Comparison of ENCODE assay signal across 11 mouse cellular contexts in genomic region chr12:113275934-113276333, GRCm38 (mm10).
DNase-seq lines count a peak whose midpoint lies in the region; ATAC-seq and TF ChIP-seq lines count a peak whose summit lies in the region.
"Had no signal": no experiment of that assay in that cellular context is flagged by ENCODE, and none has a peak within 500 bp of the region (broad histone marks: within the 10 kb centered on the region; RNA-seq: fewer than 3 reads in every experiment).

No protein-coding gene starts in this region.

- H3K4me1 ChIP-seq in kidney, postnatal 0 days (replicated peaks; ENCODE audit: insufficient read depth, low read length) = no peaks in the 10 kb centered on the region
- H3K4me1 ChIP-seq in embryonic facial prominence, embryonic 14.5 days (ENCODE audit: control insufficient read depth, insufficient read depth, low read length) = no peaks in the 10 kb centered on the region
- H3K4me1 ChIP-seq in hindbrain, embryonic 13.5 days (replicated peaks) = no peaks in the 10 kb centered on the region
- H3K4me1 ChIP-seq in liver, embryonic 16.5 days (ENCODE audit: control insufficient read depth, low read depth, low read length) = no peaks in the 10 kb centered on the region
- H3K4me1 ChIP-seq: forebrain, embryonic 15.5 days had no signal

- no peak for TF ChIP-seq CTCF in kidney, postnatal 0 days (IDR thresholded peaks at IDR 0.05; ENCODE audit: low read depth)

- no peak overlapping the region for H3K27ac ChIP-seq in kidney, postnatal 0 days
- H3K27ac ChIP-seq in embryonic facial prominence, embryonic 14.5 days (replicated peaks; ENCODE audit: low read depth, low read length) = no peak overlapping the region
- H3K27ac ChIP-seq in hindbrain, embryonic 13.5 days = no peak overlapping the region
- no peak overlapping the region for H3K27ac ChIP-seq in liver, embryonic 16.5 days (ENCODE audit: low read length)
- H3K27ac ChIP-seq: forebrain, embryonic 15.5 days had no signal

- H3K4me3 ChIP-seq in kidney, postnatal 0 days (replicated peaks; ENCODE audit: low read depth, low read length) = no peak overlapping the region
- H3K4me3 ChIP-seq in embryonic facial prominence, embryonic 14.5 days (ENCODE audit: low read depth, low read length) = no peak overlapping the region
- H3K4me3 ChIP-seq in hindbrain, embryonic 13.5 days = no peak overlapping the region
- no peak overlapping the region for H3K4me3 ChIP-seq in liver, embryonic 16.5 days (ENCODE audit: low read depth, low read length)
- H3K4me3 ChIP-seq: forebrain, embryonic 15.5 days had no signal

- no peak overlapping the region for H3K4me2 ChIP-seq in kidney, postnatal 0 days (ENCODE audit: low read length)
- H3K4me2 ChIP-seq in embryonic facial prominence, embryonic 14.5 days (ENCODE audit: low read depth, low read length) = no peak overlapping the region
- H3K4me2 ChIP-seq in hindbrain, embryonic 13.5 days = no peak overlapping the region
- H3K4me2 ChIP-seq in liver, embryonic 16.5 days (ENCODE audit: low read depth, low read length) = no peak overlapping the region
- H3K4me2 ChIP-seq: forebrain, embryonic 15.5 days had no signal

- H3K9ac ChIP-seq in kidney, postnatal 0 days (ENCODE audit: low read depth, low read length) = no peak overlapping the region
- H3K9ac ChIP-seq in embryonic facial prominence, embryonic 14.5 days (ENCODE audit: low read depth, low read length) = no peak overlapping the region
- H3K9ac ChIP-seq in hindbrain, embryonic 13.5 days = no peak overlapping the region
- no peak overlapping the region for H3K9ac ChIP-seq in liver, embryonic 16.5 days (ENCODE audit: low read depth, low read length)
- H3K9ac ChIP-seq: forebrain, embryonic 15.5 days had no signal

- no peaks in the 10 kb centered on the region for H3K36me3 ChIP-seq in kidney, postnatal 0 days (ENCODE audit: insufficient read depth, low read length)
- H3K36me3 ChIP-seq in embryonic facial prominence, embryonic 14.5 days (ENCODE audit: control insufficient read depth, insufficient read depth, low read length) = no peaks in the 10 kb centered on the region
- no peaks in the 10 kb centered on the region for H3K36me3 ChIP-seq in hindbrain, embryonic 13.5 days
- no peaks in the 10 kb centered on the region for H3K36me3 ChIP-seq in liver, embryonic 16.5 days (ENCODE audit: control insufficient read depth, insufficient read depth)
- H3K36me3 ChIP-seq: forebrain, embryonic 15.5 days had no signal

- 84% methylated on average over 2 of the region's 2 CpGs for WGBS in kidney, postnatal 0 days
- WGBS in embryonic facial prominence, embryonic 14.5 days = 89% methylated on average over 2 of the region's 2 CpGs
- WGBS in hindbrain, embryonic 13.5 days = 87% methylated on average over 2 of the region's 2 CpGs
- 43% methylated on average over 2 of the region's 2 CpGs for WGBS in liver, embryonic 16.5 days (ENCODE audit: insufficient replicate concordance)

- H3K9me3 ChIP-seq in kidney, postnatal 0 days (replicated peaks; ENCODE audit: low read length) = no peaks in the 10 kb centered on the region
- no peaks in the 10 kb centered on the region for H3K9me3 ChIP-seq in embryonic facial prominence, embryonic 14.5 days (ENCODE audit: control insufficient read depth, low read length)
- no peaks in the 10 kb centered on the region for H3K9me3 ChIP-seq in hindbrain, embryonic 13.5 days
- H3K9me3 ChIP-seq in liver, embryonic 16.5 days (replicated peaks; ENCODE audit: control insufficient read depth, low read length) = no peaks in the 10 kb centered on the region
- H3K9me3 ChIP-seq: forebrain, embryonic 15.5 days had no signal

- DNase-seq in kidney, postnatal 0 days (ENCODE audit: low spot score) = no peak
- no peak for DNase-seq in kidney, adult 11 months
- DNase-seq in embryonic facial prominence, embryonic 14.5 days (ENCODE audit: low spot score) = no peak
- DNase-seq in gastrocnemius, postnatal 4 days (ENCODE audit: low spot score in 2 of 2) = no peak
- DNase-seq: lung, postnatal 36 days; right cerebral cortex, postnatal 4 days had no signal

- ATAC-seq in kidney, postnatal 0 days (replicated peaks; ENCODE audit: low FRiP score, low read depth) = peak; percentile 44; the same call in 1 of the 2 replicates
- 0 out of 2 replicates have a peak, but pooled peaks have one; percentile 7 for ATAC-seq in embryonic facial prominence, embryonic 14.5 days (ENCODE audit: low read depth)
- peak; percentile 29; the same call in 1 of the 2 replicates for ATAC-seq in hindbrain, embryonic 13.5 days (ENCODE audit: low FRiP score)
- ATAC-seq in liver, embryonic 16.5 days (ENCODE audit: low read depth) = peak; percentile 22; the same call in 1 of the 2 replicates
- ATAC-seq in monocyte, adult 5-6 weeks (replicated peaks; ENCODE audit: insufficient number of reproducible peaks, low FRiP score, low TSS enrichment, poor library complexity, severe bottlenecking) = no peak
- ATAC-seq: inflammation-experienced regulatory T-cells, adult 6 months had no signal

- no peaks in the 10 kb centered on the region for H3K27me3 ChIP-seq in kidney, postnatal 0 days (ENCODE audit: insufficient read depth, low read length)
- no peaks in the 10 kb centered on the region for H3K27me3 ChIP-seq in embryonic facial prominence, embryonic 14.5 days (replicated peaks; ENCODE audit: control insufficient read depth, insufficient read depth, low read length)
- H3K27me3 ChIP-seq in hindbrain, embryonic 13.5 days = no peaks in the 10 kb centered on the region
- H3K27me3 ChIP-seq in liver, embryonic 16.5 days (ENCODE audit: control insufficient read depth, insufficient read depth, low read depth, low read length) = no peaks in the 10 kb centered on the region
- H3K27me3 ChIP-seq: forebrain, embryonic 15.5 days had no signal
